Mouse (Mus musculus) CH12.LX (cell line): ENCODE results near the gene Ptpn6. TPM values are rescaled to one million over a fixed set of nuclear protein-coding genes. Genes with fewer than 3 reads are reported as not detected.

Source experiments
- DNase-seq: peaks from one replicate; pipeline ENCODE4 v3.0.0-alpha.2; 2013; ENCODE audit errors: extremely low read depth
- H3K27ac ChIP-seq: 2 replicates; pipeline ENCODE4 v1.5.1; 2012; ENCODE audit warnings: low read depth, mild to moderate bottlenecking, control low read depth, moderate library complexity; ENCODE audit not compliant: insufficient read depth
- H3K27me3 ChIP-seq: replicated peaks from 2 replicates; pipeline ENCODE3; 2012; ENCODE audit warnings: inconsistent platforms
- H3K36me3 ChIP-seq, 2 experiments: replicated peaks in 1 of 2; 2 replicates each; pipeline versions ENCODE3 to v1.6.1; 2012; ENCODE audit warnings: inconsistent platforms in 1 of 2, low read length in 1 of 2, mild to moderate bottlenecking in 1 of 2, mixed read lengths in 1 of 2, moderate library complexity in 1 of 2; ENCODE audit not compliant: control insufficient read depth in 1 of 2, insufficient read depth in 1 of 2
- H3K4me1 ChIP-seq, 2 experiments: 2 replicates each; pipeline ENCODE4 v1.6.1; 2012; ENCODE audit warnings: inconsistent platforms in 1 of 2, moderate library complexity in 1 of 2; ENCODE audit not compliant: insufficient read depth in 2 of 2, control insufficient read depth in 1 of 2
- H3K4me2 ChIP-seq: 2 replicates; pipeline ENCODE4 v1.6.1; 2012; ENCODE audit warnings: low read depth, mild to moderate bottlenecking, control low read depth; ENCODE audit not compliant: poor library complexity, insufficient read depth, severe bottlenecking
- H3K4me3 ChIP-seq, 3 experiments: fragments of 150-350 bp in 1 of 3; sonication (generic) in 1 of 3; replicated peaks in 1 of 3; 2 replicates each; pipeline versions ENCODE3 to v1.5.1; 2011 to 2012; ENCODE audit warnings: low read depth in 2 of 3, low read length in 2 of 3, mild to moderate bottlenecking in 2 of 3, moderate library complexity in 2 of 3, control low read depth in 1 of 3, improper control_type of control experiment in 1 of 3, inconsistent platforms in 1 of 3, mixed read lengths in 1 of 3; ENCODE audit not compliant: poor library complexity in 1 of 3
- H3K79me2 ChIP-seq: replicated peaks from 2 replicates; pipeline ENCODE4 v1.6.1; 2012; ENCODE audit warnings: mild to moderate bottlenecking, moderate library complexity; ENCODE audit not compliant: control insufficient read depth, poor library complexity, insufficient read depth, severe bottlenecking; ENCODE audit errors: extremely low read depth
- H3K9ac ChIP-seq: 2 replicates; pipeline ENCODE4 v1.6.1; 2012; ENCODE audit warnings: low read depth, mild to moderate bottlenecking, control low read depth, moderate library complexity; ENCODE audit not compliant: insufficient read depth
- H3K9me3 ChIP-seq: replicated peaks from 2 replicates; pipeline ENCODE3; 2012; ENCODE audit warnings: low read length, inconsistent platforms, mixed read lengths
- CHD1 ChIP-seq: IDR thresholded peaks from 2 replicates; pipeline ENCODE4 v1.6.1; 2012; ENCODE audit warnings: low read depth, low read length, improper control_type of control experiment, inconsistent platforms
- CHD2 ChIP-seq: IDR thresholded peaks from 2 replicates; pipeline ENCODE4 v1.6.1; 2011; ENCODE audit warnings: low read length, improper control_type of control experiment
- E2F4 ChIP-seq: IDR thresholded peaks from 2 replicates; pipeline ENCODE4 v1.6.1; 2011; ENCODE audit warnings: low read depth, low read length, improper control_type of control experiment; ENCODE audit not compliant: insufficient replicate concordance
- ELF1 ChIP-seq: IDR thresholded peaks from 2 replicates; pipeline ENCODE4 v1.6.1; 2014; ENCODE audit warnings: low read depth, mild to moderate bottlenecking, inconsistent platforms, low read length, improper control_type of control experiment
- MXI1 ChIP-seq: IDR thresholded peaks from 2 replicates; pipeline ENCODE4 v1.6.1; 2011; ENCODE audit warnings: mild to moderate bottlenecking, low read depth, low read length, improper control_type of control experiment
- MYC ChIP-seq: IDR thresholded peaks from 2 replicates; pipeline ENCODE4 v1.6.1; 2011; ENCODE audit warnings: low read depth, mild to moderate bottlenecking, improper control_type of control experiment, low read length
- PAX5 ChIP-seq: IDR thresholded peaks from 2 replicates; pipeline ENCODE4 v1.6.1; 2012; ENCODE audit warnings: low read length, inconsistent platforms, mixed read lengths
- POLR2AphosphoS2 ChIP-seq: IDR thresholded peaks from 2 replicates; pipeline ENCODE4 v1.6.1; 2011; ENCODE audit warnings: low read depth, low read length, improper control_type of control experiment
- RCOR1 ChIP-seq: conservative IDR thresholded peaks from 2 replicates; pipeline ENCODE4 v1.6.1; 2012; ENCODE audit warnings: low read depth, mild to moderate bottlenecking, inconsistent platforms, low read length, improper control_type of control experiment
- SMC3 ChIP-seq: IDR thresholded peaks from 2 replicates; pipeline ENCODE4 v1.6.1; 2011; ENCODE audit warnings: low read depth, low read length, improper control_type of control experiment
- TBP ChIP-seq: conservative IDR thresholded peaks from 2 replicates; pipeline ENCODE4 v1.6.1; 2011; ENCODE audit warnings: low read depth, low read length, improper control_type of control experiment
- USF1 ChIP-seq: IDR thresholded peaks from 2 replicates; pipeline ENCODE4 v1.6.1; 2014; ENCODE audit warnings: low read depth, mild to moderate bottlenecking, inconsistent platforms, low read length, improper control_type of control experiment
- ZC3H11A ChIP-seq: IDR thresholded peaks from 2 replicates; pipeline ENCODE4 v1.6.1; 2012; ENCODE audit warnings: low read depth, mild to moderate bottlenecking, inconsistent platforms, low read length, improper control_type of control experiment
- ZMIZ1 ChIP-seq: IDR thresholded peaks from 2 replicates; pipeline ENCODE4 v1.6.1; 2012; ENCODE audit warnings: low read depth, mild to moderate bottlenecking, inconsistent platforms, low read length, improper control_type of control experiment
- ZNF384 ChIP-seq: IDR thresholded peaks from 2 replicates; pipeline ENCODE4 v1.6.1; 2012; ENCODE audit warnings: low read depth, low read length, improper control_type of control experiment, inconsistent platforms
- dilution Hi-C: fragments of 300-500 bp; cut with MboI; formaldehyde crosslinking; loops from 2 replicates; pipeline ENCODE4 v1.14.3; 2020; ENCODE audit warnings: low sequenced_read_pairs; ENCODE audit not compliant: extremely low pct_unique_long_range_greater_than_20kb, extremely low pct_ligation_motif_present
- in situ Hi-C: fragments of 300-500 bp; cut with MboI; formaldehyde crosslinking; loops from 3 replicates; pipeline ENCODE4 v1.14.3; 2019; ENCODE audit warnings: low sequenced_read_pairs, low pct_ligation_motif_present, low pct_unique_long_range_greater_than_20kb, mixed read lengths
- polyA plus RNA-seq: library from polyadenylated mRNA; unstranded; fragments of >175 nt; gene quantifications from 2 replicates; pipeline ENCODE4 v1.2.1, GENCODE M21; 2012; ENCODE audit warnings: low read depth; ENCODE audit not compliant: insufficient read length
- total RNA-seq, 2 experiments: library from RNA; depleted of rRNA; stranded (reverse); fragments of 300-350 nt in 1 of 2; fragments of >200 nt in 1 of 2; gene quantifications; 2 replicates each; pipeline ENCODE4 v1.2.3; 2012 to 2014

Gene Ptpn6
- total and polyA plus RNA-seq, 3 experiments, result 247 to 585 (median 300) TPM

DNA sequence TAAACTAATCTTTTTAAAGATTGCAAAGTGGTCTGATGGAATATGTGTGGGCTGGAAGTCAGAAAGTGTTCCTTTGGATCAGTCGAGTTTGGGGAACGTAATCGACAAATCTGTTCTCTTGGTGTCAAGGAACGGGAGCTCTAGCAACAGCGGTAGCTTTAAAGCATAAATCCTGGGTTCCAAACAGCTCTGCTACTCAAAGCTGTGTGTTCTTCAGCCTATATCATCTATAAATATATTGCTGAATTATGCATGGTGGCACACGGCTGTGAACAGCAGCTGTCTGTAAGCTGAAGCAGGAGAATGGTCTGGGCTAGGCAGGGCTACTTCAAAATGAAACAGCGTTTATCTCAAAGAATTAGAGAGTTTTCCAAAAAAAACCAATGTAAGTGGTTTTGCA lies 42.4 kb upstream of the Ptpn6 start:
- Histone ChIP-seq H3K4me3 (no peak overlapping the region), H3K9me3 (peaks cover 5% of the 10 kb centered on the region), H3K9ac (no peak overlapping the region), H3K27ac (no peak overlapping the region), H3K4me2 (no peak overlapping the region), H3K79me2 (no peaks in the 10 kb centered on the region), H3K27me3 (peaks cover 9% of the 10 kb centered on the region), H3K36me3 (no peaks in the 10 kb centered on the region), H3K4me1 (peaks cover 6 to 11% of the 10 kb centered on the region in 2 experiments; a peak in 3 of 4 replicates)
- no peak for DNase-seq
- no peak for TF ChIP-seq ZMIZ1
- TF ChIP-seq MYC, result no peak
- TF ChIP-seq TBP, result no peak
- no peak for TF ChIP-seq ZC3H11A
- no peak for TF ChIP-seq SMC3
- no peak for TF ChIP-seq E2F4
- in situ Hi-C loops (no loop called here), dilution Hi-C loops (no loop called here)

DNA sequence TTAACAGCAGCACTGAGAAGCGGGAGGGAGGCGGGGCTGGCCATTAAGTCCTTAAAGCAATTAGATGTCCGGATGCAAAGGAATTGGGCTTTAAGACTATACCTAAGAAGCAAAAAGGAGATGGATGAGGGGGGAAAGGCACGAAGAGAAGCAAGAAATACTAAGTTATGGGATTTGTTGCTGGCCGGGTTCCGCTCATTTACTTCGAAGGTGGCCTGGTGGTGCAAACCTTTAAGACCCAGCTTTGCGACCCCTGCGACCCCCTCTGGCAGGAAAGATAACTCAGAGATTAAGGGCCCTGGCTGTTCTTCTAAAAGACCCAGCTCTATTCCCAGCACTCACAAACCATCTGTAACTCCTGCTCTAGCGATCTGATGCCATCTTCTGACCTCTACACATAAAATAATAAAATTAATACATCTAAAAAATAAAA lies 41.5 kb upstream of the Ptpn6 start:
- peaks cover 5% of the 10 kb centered on the region for H3K9me3 ChIP-seq
- H3K79me2 ChIP-seq, result no peaks in the 10 kb centered on the region
- H3K9ac ChIP-seq, result no peak overlapping the region
- dilution Hi-C loops, result no loop called here
- H3K27me3 ChIP-seq, result peaks cover 9% of the 10 kb centered on the region
- no peak overlapping the region for H3K27ac ChIP-seq
- no peak for DNase-seq
- H3K4me3 ChIP-seq, result no peak overlapping the region
- in situ Hi-C loops, result no loop called here
- H3K4me2 ChIP-seq, result no peak overlapping the region
- H3K4me1 ChIP-seq, result peaks cover 6 to 11% of the 10 kb centered on the region in 2 experiments; a peak in 3 of 4 replicates
- no peak for TF ChIP-seq ZC3H11A
- TF ChIP-seq CHD2, result no peak
- no peak for TF ChIP-seq E2F4
- TF ChIP-seq USF1, result no peak
- TF ChIP-seq ELF1, result no peak
- TF ChIP-seq PAX5, result no peak
- TF ChIP-seq ZNF384, result no peak
- TF ChIP-seq POLR2AphosphoS2, result no peak
- no peak for TF ChIP-seq RCOR1
- H3K36me3 ChIP-seq, result no peaks in the 10 kb centered on the region

DNA sequence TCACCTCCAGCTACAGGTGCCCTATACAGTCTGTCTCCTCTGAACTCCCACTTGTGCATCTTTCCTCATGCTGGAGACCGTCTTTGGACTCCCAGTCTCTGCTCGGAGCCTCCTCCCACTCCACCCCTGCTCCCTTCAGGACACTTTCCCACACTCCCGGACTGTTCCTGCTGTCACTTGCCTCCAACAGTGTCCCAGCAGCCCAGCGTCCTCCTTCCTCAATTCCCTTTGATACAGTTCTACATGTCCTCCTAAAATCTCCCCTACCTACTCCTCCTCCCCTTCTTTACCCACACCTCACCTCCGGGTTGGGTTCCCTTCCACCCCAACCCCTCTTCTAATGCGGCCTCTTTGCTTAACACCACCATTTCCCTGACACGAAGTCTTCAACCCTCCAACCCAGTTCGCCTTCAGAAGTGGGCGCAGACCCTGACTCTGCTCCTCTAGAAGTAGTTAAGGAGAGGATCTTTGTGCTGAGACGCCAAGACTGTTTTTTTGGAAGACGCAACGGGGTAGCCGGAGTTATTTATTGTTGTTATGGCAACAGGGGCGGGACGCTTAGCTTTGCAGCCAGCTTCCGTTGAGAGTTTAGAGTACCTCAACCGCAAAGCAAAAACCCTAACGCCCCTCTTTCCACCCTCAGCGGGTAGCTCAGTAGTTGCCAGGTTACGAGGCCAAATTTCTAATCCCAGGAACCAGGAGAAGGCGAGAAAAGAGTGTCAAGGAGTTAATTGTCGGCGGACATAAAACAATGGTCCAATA lies 40.9 kb upstream of the Ptpn6 start, which contains the start of gene Lrrc23:
Gene Lrrc23 (minus strand): TSS at position 506 of the 762 bp plus-strand sequence.
- TF ChIP-seq MXI1 (peak; percentile 51), ZMIZ1 (no peak), CHD1 (no peak)
- Histone ChIP-seq H3K4me3 (no peak within 1 kb of the TSS), H3K9me3 (peaks cover 5% of the 10 kb centered on the region), H3K27me3 (peaks cover 11% of the 10 kb centered on the region), H3K9ac (no peak within 1 kb of the TSS), H3K27ac (no peak within 1 kb of the TSS), H3K36me3 (no peaks in the 10 kb centered on the region), H3K4me1 (peaks cover 6 to 11% of the 10 kb centered on the region in 2 experiments; a peak in 3 of 4 replicates), H3K4me2 (peak within 1 kb of the TSS; percentile 42; the same call in 1 of the 2 replicates), H3K79me2 (no peaks in the 10 kb centered on the region)
- in situ Hi-C loops (no loop called here), dilution Hi-C loops (no loop called here)
- DNase-seq, result no peak
